Mouse (Mus musculus) liver, embryonic 11.5 days (tissue): ENCODE results near the gene Myo16. TPM values are rescaled to one million over a fixed set of nuclear protein-coding genes. Genes with fewer than 3 reads are reported as not detected.

ENCODE experiments used
- ATAC-seq: fragments of 200-750 bp; cut with Nextera tagmentation; replicated peaks from 2 replicates; pipeline ENCODE4 v1.8.0; 2017; ENCODE audit warnings: moderate number of reproducible peaks, mild to moderate bottlenecking, moderate TSS enrichment, moderate library complexity; ENCODE audit not compliant: low FRiP score
- DNase-seq: peaks from one replicate; pipeline ENCODE4 v3.0.0-alpha.2; 2017; ENCODE audit warnings: low spot score
- H3K27ac ChIP-seq: fragments of 300-500 bp; sonication (generic); 2 replicates; pipeline ENCODE4 v1.5.1; 2014; ENCODE audit warnings: mild to moderate bottlenecking, low read depth, low read length, control low read depth
- H3K27me3 ChIP-seq: fragments of 300-500 bp; sonication (generic); replicated peaks from 2 replicates; pipeline ENCODE4 v1.6.1; 2014; ENCODE audit warnings: low read length, mixed read lengths; ENCODE audit not compliant: control insufficient read depth, insufficient read depth
- H3K36me3 ChIP-seq: fragments of 300-500 bp; sonication (generic); 2 replicates; pipeline ENCODE4 v1.6.1; 2014; ENCODE audit warnings: mild to moderate bottlenecking, low read length, moderate library complexity, mixed read lengths; ENCODE audit not compliant: control insufficient read depth, insufficient read depth
- H3K4me1 ChIP-seq: fragments of 300-500 bp; sonication (generic); replicated peaks from 2 replicates; pipeline ENCODE4 v1.6.1; 2014; ENCODE audit warnings: low read length, mixed read lengths; ENCODE audit not compliant: control insufficient read depth, insufficient read depth
- H3K4me2 ChIP-seq: fragments of 300-500 bp; sonication (generic); 2 replicates; pipeline ENCODE4 v1.6.1; 2014; ENCODE audit warnings: mild to moderate bottlenecking, control low read depth, moderate library complexity
- H3K4me3 ChIP-seq: fragments of 300-500 bp; sonication (generic); 2 replicates; pipeline ENCODE4 v1.5.1; 2014; ENCODE audit warnings: low read depth, low read length, control low read depth
- H3K9ac ChIP-seq: fragments of 300-500 bp; sonication (generic); 2 replicates; pipeline ENCODE4 v1.6.1; 2014; ENCODE audit warnings: low read depth, low read length, control low read depth
- H3K9me3 ChIP-seq: fragments of 300-500 bp; sonication (generic); 2 replicates; pipeline ENCODE4 v1.6.1; 2016; ENCODE audit warnings: low read length, inconsistent platforms, mixed read lengths; ENCODE audit not compliant: control insufficient read depth
- WGBS: fragments of 180-500 bp; shearing (Covaris S2); extraction: QIAGEN DNeasy Blood & Tissue Kit; methylation state at CpG from one replicate; pipeline ENCODE4 v1.1.7; 2014; 5-methylcytosine and 5-hydroxymethylcytosine counted together
- polyA plus RNA-seq: library from polyadenylated mRNA; unstranded; fragments of >200 nt; fragmentation: Nextera tagmentation; extraction: Ambion mirVana; gene quantifications from 2 replicates; pipeline ENCODE4 v1.2.1, GENCODE M21; 2014

The Myo16 gene
- polyA plus RNA-seq, 1 experiment from 2014 or later, result 0.07 TPM

DNA sequence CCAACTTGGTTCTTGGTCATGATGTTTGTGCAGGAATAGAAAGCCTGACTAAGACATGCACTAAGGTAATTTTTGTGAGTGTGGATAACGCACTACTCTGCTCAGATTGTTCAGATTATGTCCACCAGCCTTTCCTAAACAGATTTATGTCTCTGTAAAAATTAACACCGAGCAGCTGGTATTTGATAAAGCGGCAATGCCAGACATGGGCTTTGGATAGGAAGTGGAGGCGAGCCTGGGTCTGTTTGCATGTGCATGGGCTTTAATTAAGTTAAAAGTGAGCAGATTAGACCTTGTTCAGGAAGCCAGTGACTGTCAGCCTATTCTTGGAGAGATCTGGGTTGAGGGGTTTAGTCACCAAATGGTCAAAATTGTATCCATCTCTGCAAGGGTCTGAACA, 367.8 kb downstream of the Myo16 start:
- Histone ChIP-seq H3K4me2 (no peak overlapping the region), H3K27me3 (no peaks in the 10 kb centered on the region), H3K9ac (no peak overlapping the region), H3K4me3 (no peak overlapping the region), H3K36me3 (no peaks in the 10 kb centered on the region), H3K9me3 (no peaks in the 10 kb centered on the region), H3K27ac (no peak overlapping the region), H3K4me1 (no peaks in the 10 kb centered on the region)
- DNase-seq (no peak), ATAC-seq (no peak)
- WGBS, result 73% methylated on average over 4 of the region's 4 CpGs

DNA sequence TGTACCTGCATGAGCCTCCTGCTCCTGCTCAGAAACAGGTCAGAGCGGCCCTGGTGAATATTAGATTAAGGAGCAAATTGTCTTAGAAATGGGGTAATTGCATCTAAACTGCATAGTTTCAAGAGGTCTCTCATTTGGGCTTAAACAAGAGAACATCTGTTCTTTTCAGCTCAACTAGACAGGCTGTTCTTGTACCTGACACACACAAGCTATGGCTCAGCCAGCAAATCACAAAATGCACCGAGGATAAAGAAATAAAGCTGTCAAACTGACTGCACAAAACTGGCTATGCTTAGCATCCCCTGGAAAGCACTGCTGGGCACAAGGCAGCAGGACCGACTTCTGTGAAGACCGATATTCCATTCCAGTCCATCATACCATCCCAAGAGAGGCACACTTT, 372.0 kb downstream of the Myo16 start:
- Histone ChIP-seq H3K36me3 (no peaks in the 10 kb centered on the region), H3K27me3 (no peaks in the 10 kb centered on the region), H3K4me1 (no peaks in the 10 kb centered on the region), H3K9me3 (no peaks in the 10 kb centered on the region), H3K9ac (no peak overlapping the region), H3K4me3 (no peak overlapping the region), H3K4me2 (no peak overlapping the region), H3K27ac (no peak overlapping the region)
- no peak for DNase-seq
- no peak for ATAC-seq
- WGBS, result 76% methylated on average over 4 of the region's 4 CpGs

DNA sequence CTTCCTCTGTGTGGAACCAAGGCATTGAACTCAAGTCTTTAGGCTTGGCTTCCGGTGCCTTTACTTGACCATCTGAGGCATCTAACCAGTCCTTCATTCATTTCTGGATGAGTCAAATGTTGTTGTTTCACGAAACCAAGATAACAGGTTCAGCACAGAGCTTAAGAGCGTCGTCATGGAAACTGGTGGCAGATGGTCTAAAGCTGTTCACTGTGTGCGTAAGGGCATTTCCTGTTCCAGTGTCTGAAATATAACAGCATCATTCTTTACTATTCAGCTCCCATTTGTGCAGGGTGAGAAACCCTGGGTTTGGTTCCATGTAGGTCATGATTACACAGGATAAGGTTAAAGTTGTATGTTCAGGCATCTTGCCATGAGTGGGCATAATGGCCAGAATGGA, 372.9 kb downstream of the Myo16 start:
- Histone ChIP-seq H3K36me3 (no peaks in the 10 kb centered on the region), H3K4me1 (no peaks in the 10 kb centered on the region), H3K27ac (no peak overlapping the region), H3K4me2 (no peak overlapping the region), H3K4me3 (no peak overlapping the region), H3K9ac (no peak overlapping the region), H3K9me3 (no peaks in the 10 kb centered on the region), H3K27me3 (no peaks in the 10 kb centered on the region)
- DNase-seq (no peak), ATAC-seq (no peak)
- 74% methylated on average over 5 of the region's 5 CpGs for WGBS

DNA sequence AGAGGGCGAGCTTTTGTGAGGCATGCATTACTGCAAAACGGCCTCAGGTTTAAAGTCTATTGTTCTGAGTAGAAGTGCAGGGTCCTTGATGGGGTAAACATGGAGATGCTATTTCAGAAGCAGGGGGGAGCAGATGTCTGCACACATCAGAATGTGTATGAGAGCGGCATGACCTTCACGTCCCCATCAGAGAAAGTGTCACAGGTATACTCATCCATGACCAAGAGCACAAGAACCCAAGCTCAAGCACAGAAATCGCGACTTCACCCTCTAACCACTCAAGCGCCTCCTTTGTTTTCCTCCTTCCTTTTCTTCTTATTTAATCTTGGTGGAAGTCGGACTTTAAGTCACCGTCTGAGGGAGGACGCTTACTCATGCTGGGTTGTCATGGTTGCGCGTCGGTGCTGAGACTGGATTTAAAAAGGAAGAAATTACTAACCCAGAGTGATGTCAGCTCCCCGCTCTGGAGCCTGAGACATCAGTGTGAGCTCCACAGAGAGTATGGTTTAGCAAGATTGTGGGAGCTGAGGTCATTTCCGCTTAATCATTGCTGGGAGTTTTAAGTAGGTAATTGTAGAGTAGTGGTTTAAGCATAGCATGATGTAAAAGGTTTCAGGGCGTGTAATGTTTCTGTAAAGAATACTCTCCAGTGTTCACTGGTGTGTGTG, 381.0 kb downstream of the Myo16 start:
- Histone ChIP-seq H3K27ac (no peak overlapping the region), H3K9me3 (no peaks in the 10 kb centered on the region), H3K4me2 (no peak overlapping the region), H3K36me3 (no peaks in the 10 kb centered on the region), H3K27me3 (no peaks in the 10 kb centered on the region), H3K4me1 (no peaks in the 10 kb centered on the region), H3K9ac (no peak overlapping the region), H3K4me3 (no peak overlapping the region)
- DNase-seq, result no peak
- WGBS, result 77% methylated on average over 16 of the region's 16 CpGs
- ATAC-seq, result no peak

DNA sequence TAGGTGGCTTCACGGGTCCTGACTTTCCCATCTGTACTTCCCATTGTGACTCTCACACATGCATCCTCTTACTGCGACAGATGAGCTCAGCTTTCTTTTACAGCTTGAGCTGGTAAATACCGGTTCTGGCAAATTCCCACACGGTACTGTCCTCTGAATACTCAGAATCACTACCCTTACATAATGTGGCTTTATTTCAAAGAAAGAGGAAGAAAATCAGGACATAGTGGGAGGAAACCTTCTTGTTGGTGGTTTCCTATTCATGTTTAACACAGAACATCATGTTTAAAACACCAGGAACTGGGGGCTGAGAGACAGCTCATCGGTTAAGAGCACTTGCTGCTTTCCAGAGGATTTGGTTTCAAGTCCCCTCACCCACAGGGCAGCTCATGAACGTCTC, 384.6 kb downstream of the Myo16 start:
- Histone ChIP-seq H3K4me2 (no peak overlapping the region), H3K4me1 (no peaks in the 10 kb centered on the region), H3K9me3 (no peaks in the 10 kb centered on the region), H3K36me3 (no peaks in the 10 kb centered on the region), H3K27ac (no peak overlapping the region), H3K9ac (no peak overlapping the region), H3K4me3 (no peak overlapping the region), H3K27me3 (no peaks in the 10 kb centered on the region)
- ATAC-seq (no peak), DNase-seq (no peak)
- WGBS, result 50% methylated on average over 6 of the region's 6 CpGs

DNA sequence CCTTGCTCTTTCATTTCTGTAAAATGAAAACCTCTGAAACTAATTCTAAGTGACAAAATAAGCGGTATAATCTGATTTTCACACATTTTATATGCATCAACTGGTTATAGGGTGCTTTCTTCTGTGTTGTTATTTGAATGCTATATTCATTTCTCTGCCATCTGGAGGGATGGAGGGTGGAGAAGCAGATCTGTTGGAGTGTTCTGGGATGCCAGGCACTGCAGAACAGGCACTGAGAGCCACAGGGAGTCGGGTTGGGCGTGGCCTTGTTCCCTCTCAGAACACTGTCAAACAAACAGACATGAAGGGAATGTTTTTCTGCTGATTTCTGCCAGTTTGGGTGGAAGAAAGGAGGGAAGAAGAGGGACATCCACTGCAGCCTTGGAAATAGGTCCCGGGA, 386.0 kb downstream of the Myo16 start:
- H3K27ac ChIP-seq, result no peak overlapping the region
- no peaks in the 10 kb centered on the region for H3K36me3 ChIP-seq
- H3K9ac ChIP-seq, result no peak overlapping the region
- DNase-seq (no peak), ATAC-seq (no peak)
- no peak overlapping the region for H3K4me2 ChIP-seq
- no peaks in the 10 kb centered on the region for H3K27me3 ChIP-seq
- 74% methylated on average over 4 of the region's 4 CpGs for WGBS
- no peaks in the 10 kb centered on the region for H3K4me1 ChIP-seq
- H3K4me3 ChIP-seq, result no peak overlapping the region
- peaks cover 2% of the 10 kb centered on the region; the same call in 1 of the 2 replicates for H3K9me3 ChIP-seq

DNA sequence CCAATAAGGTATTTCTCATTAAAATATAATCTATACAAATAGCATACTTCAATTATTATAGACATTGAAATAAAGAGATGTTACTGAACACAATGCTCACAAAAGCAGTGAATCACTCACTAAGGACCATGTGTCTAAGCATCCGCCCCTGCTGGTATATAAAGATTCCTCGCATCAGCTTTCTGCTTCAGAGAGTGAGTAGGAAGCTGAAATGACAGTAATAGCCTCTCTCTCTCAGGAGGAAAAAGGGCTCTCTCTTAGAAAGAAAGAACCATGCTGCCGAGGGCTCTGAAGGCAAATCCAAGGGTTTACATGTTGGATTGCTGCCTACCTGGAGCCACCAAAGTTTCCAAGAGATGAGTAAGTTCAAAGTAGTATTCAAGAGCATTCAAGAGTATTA, 392.2 kb downstream of the Myo16 start:
- no peak for DNase-seq
- no peak overlapping the region for H3K9ac ChIP-seq
- peaks cover 2% of the 10 kb centered on the region; the same call in 1 of the 2 replicates for H3K9me3 ChIP-seq
- no peak overlapping the region for H3K4me3 ChIP-seq
- 87% methylated on average over 3 of the region's 3 CpGs for WGBS
- H3K27ac ChIP-seq, result no peak overlapping the region
- H3K4me1 ChIP-seq, result no peaks in the 10 kb centered on the region
- ATAC-seq, result no peak
- no peaks in the 10 kb centered on the region for H3K36me3 ChIP-seq
- H3K4me2 ChIP-seq, result no peak overlapping the region
- no peaks in the 10 kb centered on the region for H3K27me3 ChIP-seq

DNA sequence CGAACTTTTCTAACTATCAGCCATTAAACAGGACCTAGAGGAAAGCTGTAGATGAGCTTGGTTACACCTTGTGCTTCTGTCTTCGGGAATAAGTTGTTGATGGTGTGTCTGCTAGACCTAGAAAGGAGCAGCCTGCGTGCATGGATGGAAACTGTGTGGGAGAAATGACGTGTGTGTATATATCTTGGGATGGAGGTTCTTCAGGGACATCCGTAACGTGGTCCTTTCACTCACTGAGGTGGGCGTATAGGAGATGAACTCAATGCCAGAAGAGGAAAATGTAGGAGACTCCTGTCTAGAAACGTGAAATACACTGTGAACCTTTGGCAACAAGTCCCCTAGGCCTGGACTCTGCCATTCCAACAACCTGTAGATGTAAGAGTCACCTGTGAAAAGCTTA, 392.8 kb downstream of the Myo16 start:
- no peak for ATAC-seq
- DNase-seq, result no peak
- Histone ChIP-seq H3K4me1 (no peaks in the 10 kb centered on the region), H3K27ac (no peak overlapping the region), H3K9me3 (peaks cover 2% of the 10 kb centered on the region; the same call in 1 of the 2 replicates), H3K9ac (no peak overlapping the region), H3K36me3 (no peaks in the 10 kb centered on the region), H3K27me3 (no peaks in the 10 kb centered on the region), H3K4me3 (no peak overlapping the region), H3K4me2 (no peak overlapping the region)
- 78% methylated on average over 8 of the region's 8 CpGs for WGBS

DNA sequence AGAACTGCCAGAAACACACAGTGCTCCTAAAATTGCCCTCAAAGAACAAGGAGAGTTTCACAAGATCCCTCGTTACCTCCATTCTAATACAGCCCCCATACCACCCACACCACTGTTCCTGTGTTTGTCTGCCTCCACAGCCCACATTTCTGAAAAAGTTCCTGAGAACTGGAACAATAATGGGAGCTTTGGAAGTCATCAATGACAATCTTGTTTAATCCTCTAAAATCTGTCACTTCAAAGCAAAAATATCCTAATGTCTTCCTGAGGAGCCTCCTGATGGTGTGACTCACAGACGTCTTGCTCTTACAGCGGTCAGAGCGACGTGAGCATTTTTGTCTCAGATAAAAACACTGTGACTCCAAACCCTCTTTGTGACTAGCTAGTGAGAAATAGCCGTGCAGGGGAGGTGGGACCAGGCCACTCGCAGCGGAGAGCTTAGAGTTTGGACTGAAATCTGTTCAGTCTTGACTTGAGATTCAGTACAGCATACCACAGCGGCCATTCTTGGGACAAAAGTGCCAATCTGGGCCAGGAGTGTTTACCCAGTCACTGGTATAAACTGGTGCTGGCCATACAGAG, 394.4 kb downstream of the Myo16 start:
- WGBS, result 71% methylated on average over 9 of the region's 9 CpGs
- no peak for DNase-seq

More for the DNA sequence above, 394.4 kb downstream of the Myo16 start:
- H3K4me2 ChIP-seq, result no peak overlapping the region
- H3K36me3 ChIP-seq, result no peaks in the 10 kb centered on the region
- H3K9me3 ChIP-seq, result peaks cover 2% of the 10 kb centered on the region; the same call in 1 of the 2 replicates
- H3K4me3 ChIP-seq, result no peak overlapping the region
- no peak overlapping the region for H3K27ac ChIP-seq
- H3K9ac ChIP-seq, result no peak overlapping the region
- H3K4me1 ChIP-seq, result no peaks in the 10 kb centered on the region
- no peak for ATAC-seq
- H3K27me3 ChIP-seq, result no peaks in the 10 kb centered on the region
